Mouse (Mus musculus) c-Kit-positive CD71-positive TER-119-negative erythroid progenitor cells, embryonic 14.5 days (primary cell): ENCODE data around the gene Gramd1b.

Source experiments
- DNase-seq: peaks from one replicate; pipeline ENCODE4 v3.0.0-alpha.2; 2013; ENCODE audit warnings: low read depth

Gramd1b gene

GRCm38 (mm10) chr9:40457448-40457847 is 73.7 kb downstream of the Gramd1b start:
- DNase-seq = no peak

- DNase-seq = no peak
These were observed 75.0 kb downstream of the Gramd1b start for GRCm38 (mm10) chr9:40456191-40456590.

GRCm38 (mm10) chr9:40455336-40456185 is 75.6 kb downstream of the Gramd1b start:
- DNase-seq = no peak

GRCm38 (mm10) chr9:40455020-40455335 is 76.2 kb downstream of the Gramd1b start:
- no peak for DNase-seq

- no peak for DNase-seq
These were observed 77.3 kb downstream of the Gramd1b start for GRCm38 (mm10) chr9:40453889-40454288.

GRCm38 (mm10) chr9:40452208-40452607 is 79.0 kb downstream of the Gramd1b start:
- DNase-seq = no peak

GRCm38 (mm10) chr9:40450776-40451175 is 80.4 kb downstream of the Gramd1b start:
- DNase-seq = no peak

GRCm38 (mm10) chr9:40450417-40450714 is 80.8 kb downstream of the Gramd1b start:
- no peak for DNase-seq

- DNase-seq = no peak
These were observed 81.4 kb downstream of the Gramd1b start for GRCm38 (mm10) chr9:40449610-40450416.

- no peak for DNase-seq
These were observed 82.4 kb downstream of the Gramd1b start for GRCm38 (mm10) chr9:40448646-40449243.

- DNase-seq = no peak
These were observed 83.9 kb downstream of the Gramd1b start for GRCm38 (mm10) chr9:40447265-40447664.

GRCm38 (mm10) chr9:40444961-40445360 is 86.2 kb downstream of the Gramd1b start:
- no peak for DNase-seq

GRCm38 (mm10) chr9:40442784-40443183 is 88.4 kb downstream of the Gramd1b start:
- DNase-seq = no peak

- no peak for DNase-seq
These were observed 91.1 kb downstream of the Gramd1b start for GRCm38 (mm10) chr9:40439973-40440687.

- no peak for DNase-seq
These were observed 92.3 kb downstream of the Gramd1b start for GRCm38 (mm10) chr9:40438731-40439526.

GRCm38 (mm10) chr9:40437891-40438290 is 93.3 kb downstream of the Gramd1b start:
- DNase-seq = no peak

- no peak for DNase-seq
These were observed 97.9 kb downstream of the Gramd1b start for GRCm38 (mm10) chr9:40433286-40433685.

- DNase-seq = no peak
These were observed 100.2 kb downstream of the Gramd1b start for GRCm38 (mm10) chr9:40430969-40431368.

GRCm38 (mm10) chr9:40427663-40428062 is 103.5 kb downstream of the Gramd1b start:
- DNase-seq = no peak

- DNase-seq = no peak
These were observed 104.8 kb downstream of the Gramd1b start for GRCm38 (mm10) chr9:40426282-40426964.

- DNase-seq = no peak
These were observed 106.3 kb downstream of the Gramd1b start for GRCm38 (mm10) chr9:40424874-40425273.
